Mouse (Mus musculus) cerebellum, postnatal 4 days (tissue): ENCODE data around the gene Dio3.

ENCODE experiments used
- DNase-seq, 2 experiments: peaks; one replicate each; pipeline ENCODE4 v3.0.0; 2022; ENCODE audit warnings: low spot score in 2 of 2, mixed read lengths in 1 of 2

The Dio3 gene

DNA sequence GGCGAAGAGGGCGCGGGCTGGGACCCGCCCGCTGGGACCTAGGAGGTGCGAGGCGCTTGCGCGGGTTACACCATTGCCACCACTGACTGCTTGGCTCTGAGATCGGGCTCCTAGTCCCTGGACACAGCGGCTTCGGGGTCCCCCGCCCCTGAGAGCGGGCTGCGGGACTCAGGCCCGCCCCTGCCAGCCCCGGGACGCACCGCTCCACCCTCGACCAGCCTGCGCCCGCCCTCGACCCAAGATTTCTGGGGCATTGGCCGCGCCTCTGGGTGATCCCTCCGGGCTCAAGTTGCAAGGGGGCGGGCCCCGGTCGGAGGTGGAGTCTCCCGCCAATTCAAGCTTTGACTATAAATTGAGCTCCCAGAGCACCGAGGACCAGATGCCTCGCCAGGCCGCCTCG lies at the start of gene Dio3:
TSS of gene Dio3 (plus strand) at position 216 of the 400 bp plus-strand sequence.
- DNase-seq: no peak

DNA sequence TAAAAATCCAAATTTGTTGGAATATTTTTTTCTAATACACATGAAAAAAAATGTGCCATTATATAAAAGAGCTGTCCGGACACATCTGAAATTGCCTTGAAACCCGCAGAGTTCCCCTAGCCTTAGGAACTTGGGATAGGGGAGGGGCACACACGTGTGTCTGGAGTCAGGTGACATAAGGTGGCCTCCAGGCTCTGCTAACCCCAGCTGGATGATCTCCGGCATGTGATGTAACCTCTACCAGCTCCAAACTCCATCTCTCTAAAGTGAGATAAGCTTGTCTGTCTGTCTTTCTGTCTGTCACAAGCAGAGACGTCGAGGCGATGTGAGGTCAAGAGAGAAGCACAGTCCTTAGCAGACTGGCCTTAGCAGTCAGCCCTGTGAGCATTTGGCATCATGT lies 48.6 kb upstream of the Dio3 start:
- no peak for DNase-seq

DNA sequence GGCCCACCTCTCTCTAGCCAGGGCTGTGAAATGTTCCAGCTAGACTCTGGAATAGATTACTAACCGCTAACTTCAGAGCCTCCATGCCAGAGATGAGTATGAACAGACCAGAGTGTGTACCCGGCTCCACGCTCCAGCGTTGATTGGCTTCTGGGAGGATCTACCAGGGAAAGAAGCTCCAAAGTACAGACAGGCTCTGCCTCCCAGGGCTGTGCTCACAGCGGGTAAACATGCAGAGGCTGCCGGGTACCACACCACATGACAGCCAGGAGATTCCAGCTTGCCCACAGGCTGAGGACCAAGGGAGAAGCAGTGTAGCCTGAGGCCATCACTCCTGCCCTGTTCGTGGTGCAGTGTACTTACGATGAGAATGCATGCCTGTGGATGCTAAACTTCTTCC lies 48.1 kb upstream of the Dio3 start:
- DNase-seq: no peak

DNA sequence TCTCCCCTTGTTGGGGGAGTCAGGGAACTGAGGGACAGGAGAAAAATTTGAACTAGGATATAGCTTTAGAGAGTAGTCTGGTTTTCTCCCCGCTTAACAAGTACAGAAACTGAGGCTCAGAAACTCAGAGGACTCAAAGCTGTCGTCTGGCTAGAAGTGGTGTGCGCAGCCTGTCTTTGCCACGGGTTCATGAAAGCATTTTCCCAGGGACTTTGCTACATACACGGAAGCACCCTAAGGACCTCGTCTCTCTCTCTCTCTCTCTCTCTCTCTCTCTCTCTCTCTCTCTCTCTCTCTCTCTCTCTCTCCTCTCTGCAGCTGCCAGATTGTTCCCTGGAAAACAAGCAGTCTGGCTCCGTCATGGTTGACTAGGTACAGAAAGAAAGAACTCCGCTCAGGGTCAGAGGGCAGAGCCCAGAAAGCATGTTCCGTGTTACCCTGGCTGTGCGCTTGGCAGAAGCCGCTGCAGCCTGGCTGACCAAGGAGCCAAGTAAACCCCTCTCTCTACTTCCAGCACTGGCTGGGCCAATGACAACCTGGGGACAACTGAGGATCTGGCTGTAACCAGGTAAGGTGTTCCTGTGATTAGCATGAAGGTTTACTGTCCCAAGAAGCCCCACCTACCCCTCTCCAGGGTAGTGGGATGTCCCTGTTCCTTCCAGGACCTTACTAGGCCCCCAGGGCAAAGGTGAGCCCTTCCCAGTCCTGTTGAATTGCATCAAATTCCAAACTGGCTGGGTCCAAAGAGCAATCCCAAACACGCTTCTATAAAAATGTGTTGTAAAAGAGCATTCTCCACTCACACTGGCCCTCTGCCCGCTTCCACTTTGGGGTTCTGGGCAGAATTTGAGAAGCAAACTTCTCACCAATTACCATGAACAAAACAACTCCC lies 46.9 kb upstream of the Dio3 start:
- no peak for DNase-seq

DNA sequence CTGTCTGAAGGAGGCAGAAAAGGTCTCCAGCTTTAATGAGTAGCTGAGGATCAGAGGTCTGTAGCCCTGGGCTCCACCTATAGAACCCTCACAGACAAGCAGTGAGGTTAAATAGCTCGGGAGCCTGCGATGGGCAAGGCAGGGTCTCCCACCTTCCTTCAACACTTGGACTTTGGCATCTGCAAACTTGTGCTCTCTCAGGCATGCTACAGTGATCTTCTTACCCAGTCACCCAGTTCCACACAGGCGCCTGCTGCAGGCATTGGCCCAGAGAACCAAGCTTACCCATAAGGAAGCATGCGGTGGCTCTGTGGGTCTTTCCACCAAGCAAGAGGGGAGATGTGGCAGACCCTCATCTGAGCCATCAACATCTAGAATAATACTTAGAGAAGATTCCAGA lies 43.0 kb upstream of the Dio3 start:
- DNase-seq: no peak

DNA sequence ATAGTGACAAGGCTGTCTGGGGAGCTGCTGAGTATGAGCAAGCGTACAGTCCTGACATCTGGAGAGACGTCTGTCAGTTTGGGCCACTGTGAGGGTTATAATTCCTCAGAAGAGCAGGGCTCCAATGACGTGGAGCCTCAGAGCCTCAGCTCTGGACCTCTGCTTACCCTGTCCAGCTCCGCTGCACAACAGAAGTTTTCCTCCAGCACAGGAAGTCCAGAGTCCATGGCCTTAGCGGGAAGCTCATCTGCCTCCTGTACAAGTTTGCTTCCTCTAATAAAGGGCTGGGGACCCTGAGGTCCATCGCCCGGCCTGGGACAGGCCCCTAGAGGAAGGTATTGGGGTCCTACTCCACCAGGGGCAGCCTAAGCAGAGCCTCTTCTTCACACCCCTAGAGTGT lies 41.8 kb upstream of the Dio3 start:
- no peak for DNase-seq

DNA sequence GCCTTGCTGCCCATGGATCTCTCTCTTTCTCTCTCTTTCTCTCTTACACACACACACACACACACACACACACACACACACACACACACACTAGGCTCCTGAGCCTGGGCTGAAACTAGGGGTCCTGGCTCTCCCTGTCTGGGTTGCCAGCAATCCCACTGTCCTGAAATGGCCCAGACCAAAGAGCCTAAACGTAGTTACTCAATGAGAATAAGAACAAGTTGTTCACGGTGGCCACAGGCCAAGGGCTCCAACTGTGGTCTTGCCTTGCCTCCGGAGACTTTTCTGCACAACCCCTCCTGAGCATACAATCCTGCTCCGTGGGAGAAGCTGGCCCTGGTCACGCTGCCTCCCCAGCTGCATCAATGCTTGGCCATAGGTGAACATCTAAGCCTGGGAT lies 39.5 kb upstream of the Dio3 start:
- DNase-seq: no peak

DNA sequence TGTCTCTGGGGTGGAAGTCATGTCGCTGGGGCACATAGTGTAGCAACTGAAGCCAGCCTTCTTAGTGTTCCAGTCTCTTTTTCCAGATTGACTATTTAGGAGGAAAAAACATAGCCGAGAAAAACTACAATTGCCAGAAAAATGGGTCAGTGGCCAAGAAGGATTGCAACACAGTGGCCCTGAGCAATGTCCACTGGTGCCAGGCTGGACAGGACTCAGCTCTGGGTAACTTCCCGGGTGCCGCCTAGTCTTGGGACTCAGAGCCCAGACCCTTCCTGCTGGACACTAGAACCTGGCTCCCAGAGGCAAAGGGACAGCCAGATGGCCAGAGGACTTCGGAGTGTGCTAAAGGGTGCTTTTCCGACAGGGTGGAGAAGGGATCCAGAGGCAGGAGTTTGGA lies 34.3 kb upstream of the Dio3 start:
- no peak for DNase-seq

DNA sequence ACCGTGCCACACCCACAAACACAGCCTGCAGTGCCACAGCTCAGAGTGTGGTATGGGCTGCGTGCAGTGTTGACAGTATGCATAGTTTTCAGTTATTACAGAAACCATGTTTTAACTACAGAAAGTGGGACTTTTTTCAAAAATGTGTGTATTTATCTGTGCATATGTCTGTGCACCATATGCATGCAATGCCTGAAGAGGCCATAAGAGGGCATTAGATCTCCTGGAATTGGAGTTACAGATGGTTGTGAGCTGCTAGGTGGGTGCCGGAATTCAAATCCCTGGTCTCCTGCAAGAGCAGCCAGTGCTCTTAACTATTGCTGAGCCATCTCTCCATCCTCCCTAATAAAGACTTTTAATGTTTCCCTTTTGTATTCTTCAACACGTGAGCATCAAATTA lies 33.4 kb upstream of the Dio3 start:
- no peak for DNase-seq

DNA sequence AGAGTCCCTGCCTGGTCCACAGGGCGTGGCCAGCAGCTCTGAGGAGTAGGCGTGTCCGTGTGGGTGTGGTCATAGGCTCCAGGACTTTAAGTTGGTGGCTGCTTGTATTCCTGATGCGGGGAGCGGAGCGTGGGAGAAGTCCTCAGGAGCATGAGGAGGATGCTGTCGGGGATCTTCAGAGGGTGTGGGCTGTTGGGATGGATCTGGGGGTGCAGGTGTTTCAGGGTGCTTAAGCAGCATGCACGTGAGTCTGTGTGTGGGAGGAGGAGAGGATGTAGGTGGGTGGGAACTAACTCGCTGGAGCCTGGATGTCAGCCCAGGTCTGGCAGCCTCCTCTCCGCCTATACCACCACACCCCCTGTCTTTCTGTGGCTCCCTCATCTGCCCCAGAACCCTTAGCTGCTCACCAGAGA lies 26.7 kb upstream of the Dio3 start:
- DNase-seq: no peak

DNA sequence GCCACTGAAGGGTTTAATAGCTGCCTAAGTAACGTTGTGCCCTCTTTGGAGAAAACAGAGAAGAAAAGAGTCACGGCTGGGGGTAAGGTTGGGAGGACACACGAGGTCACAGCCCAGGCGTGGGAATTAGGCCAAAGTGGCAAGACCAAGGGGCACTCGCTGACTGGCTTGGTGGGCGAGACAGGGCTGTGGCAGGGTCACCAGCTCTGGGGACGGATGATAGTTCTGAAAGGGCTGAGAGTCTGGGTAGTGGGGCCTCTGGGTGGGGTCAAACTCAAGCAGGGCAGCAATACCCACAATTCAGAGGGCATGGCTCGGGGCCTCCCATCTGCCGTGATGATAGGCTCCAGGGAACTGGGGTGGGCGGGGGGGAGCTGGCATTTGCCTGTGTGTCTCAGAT lies 23.1 kb upstream of the Dio3 start:
- no peak for DNase-seq

DNA sequence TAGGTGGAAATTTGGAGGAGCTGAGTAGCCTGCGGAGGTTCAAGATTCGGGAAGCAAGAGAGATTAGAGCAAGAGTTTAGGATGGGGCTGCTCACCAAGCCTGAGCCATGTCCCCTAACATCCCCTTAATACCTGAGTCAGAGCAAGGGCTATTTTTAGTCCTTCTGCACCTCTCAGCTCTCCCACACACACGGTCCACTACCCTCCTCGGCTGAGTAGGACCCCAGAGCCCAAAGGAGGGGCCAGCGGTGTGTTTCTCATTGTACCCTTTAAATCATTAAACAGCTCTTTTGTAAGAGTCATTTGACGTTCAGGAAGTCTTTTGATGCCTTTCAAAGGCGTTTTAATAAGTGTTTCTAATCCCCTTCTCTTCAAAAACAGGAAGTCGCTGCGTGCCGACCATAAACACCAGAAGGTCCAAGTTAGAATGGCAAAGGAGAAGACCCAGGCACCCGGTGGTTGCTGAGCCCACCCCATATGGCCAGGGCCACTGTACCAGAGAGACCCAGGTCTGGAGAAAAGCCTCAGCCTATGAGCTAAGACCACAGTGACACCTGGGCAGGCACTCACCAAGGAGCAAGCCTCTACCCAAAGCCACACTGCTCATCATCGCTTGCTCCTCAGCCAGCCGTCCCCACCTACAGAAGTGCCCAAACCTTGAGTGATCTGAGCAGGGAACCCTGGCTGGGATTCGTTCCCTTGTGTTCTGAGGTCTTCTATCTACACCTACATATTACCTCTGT lies 22.2 kb upstream of the Dio3 start:
- no peak for DNase-seq

DNA sequence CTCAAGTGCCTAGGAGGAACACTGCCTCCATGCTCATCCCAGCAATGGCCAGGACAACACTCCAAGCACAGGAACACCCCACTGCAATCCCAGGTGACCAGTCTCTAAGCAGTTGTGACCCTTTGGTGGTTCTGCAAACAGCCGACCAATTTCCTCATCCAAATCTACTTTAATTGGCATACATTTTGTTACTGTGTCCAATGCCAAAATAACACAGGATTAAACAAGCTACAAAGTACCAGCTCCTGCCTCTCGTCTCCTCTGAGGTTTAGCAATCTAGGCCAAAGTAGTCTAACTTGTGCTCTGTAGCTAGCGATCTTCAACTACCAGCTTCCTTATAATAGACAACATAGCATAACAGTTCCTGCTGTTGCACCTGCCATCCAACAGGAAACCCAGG lies 10.6 kb upstream of the Dio3 start:
- DNase-seq: no peak

DNA sequence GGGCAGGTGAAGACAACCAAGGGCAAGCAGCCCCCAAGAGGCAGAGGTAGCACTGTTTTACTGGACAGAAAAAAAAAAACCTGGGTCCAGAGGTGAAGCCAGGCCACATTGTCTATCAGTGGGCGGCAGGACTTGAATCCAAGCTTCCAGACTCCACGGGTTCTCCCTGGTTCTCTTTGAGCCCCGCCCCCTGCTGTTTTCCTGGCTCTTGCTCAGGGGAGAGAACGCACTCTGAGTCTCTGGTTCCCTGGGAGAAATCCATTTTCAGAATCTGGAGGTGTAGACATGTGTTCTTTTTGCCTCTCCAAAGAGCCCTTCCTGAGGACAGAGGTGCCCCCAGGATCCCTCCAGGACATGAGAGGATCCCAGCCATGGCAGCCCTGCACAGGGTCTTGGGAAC lies 9.2 kb upstream of the Dio3 start:
- no peak for DNase-seq

DNA sequence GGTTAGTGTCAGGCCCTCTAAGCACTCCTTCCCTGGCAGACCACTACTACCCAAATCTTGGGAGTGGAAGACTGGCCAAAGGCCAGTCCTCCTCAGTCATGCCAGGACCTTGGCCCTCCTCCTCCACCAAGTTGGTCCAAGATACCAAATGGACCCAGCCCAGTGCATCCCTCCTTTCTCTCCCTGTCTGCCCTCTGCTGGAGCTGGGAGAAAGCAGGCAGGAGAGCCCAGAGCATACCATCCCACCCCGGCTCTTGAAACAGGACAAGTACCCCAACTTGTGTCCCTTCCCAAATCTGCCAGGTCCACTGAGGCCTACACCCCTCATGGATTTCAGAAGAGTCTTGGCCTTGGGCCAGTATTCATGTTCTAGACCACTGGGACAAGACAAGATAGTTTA lies 2.8 kb upstream of the Dio3 start:
- DNase-seq: no peak

DNA sequence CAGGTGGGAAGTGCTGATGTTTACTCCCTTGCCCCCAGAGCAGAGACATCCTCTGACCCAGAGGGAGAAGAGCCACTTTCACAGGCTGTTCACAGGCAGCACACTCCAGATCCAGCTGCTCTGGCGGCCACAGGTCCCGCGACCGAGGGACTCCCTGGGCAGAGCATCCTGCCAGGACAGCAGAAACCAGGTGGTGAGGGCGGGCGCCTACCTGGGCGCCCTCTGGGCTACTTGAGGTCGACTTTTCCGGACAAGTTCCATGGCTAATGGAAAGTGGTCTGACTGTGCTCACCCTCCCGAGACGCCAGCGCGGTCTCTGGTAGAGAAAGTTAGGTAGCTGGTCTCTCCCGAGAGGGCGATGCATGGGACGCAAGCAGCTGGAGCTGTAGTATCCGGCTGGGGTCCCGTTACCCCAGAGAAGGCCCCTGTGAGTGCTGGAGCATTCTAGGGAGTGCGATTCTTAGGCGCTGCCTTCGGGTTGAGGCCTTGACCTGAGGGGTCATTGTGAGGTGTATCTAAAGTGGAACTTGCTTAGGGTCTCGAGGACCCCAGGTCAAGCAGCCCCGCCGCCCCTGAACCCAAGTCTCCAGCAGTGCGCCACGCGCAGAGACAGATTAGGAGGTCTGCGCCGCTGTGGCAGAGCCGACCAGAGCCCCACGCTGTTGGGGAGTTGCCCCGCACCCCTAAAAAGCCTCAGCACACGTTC lies 1.5 kb upstream of the Dio3 start:
- DNase-seq: no peak

DNA sequence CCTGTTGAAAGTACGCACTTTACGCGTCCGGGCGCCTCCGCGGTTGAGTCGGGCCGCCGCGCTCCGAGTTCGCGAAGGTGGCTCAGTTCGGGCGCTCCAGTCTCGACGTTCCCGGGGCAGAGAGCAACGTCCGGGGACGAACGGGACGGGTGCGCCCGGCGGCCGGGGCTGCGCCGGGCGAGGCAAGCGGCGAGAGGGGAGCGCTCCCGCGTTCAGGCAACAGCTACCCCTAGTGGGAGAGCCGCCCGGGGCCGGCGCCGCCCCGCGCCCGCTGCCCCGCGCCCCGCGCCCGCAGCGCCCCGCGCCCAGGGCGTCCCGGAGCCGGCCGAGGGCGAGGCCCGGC lies 932 bp upstream of the Dio3 start:
- no peak for DNase-seq

DNA sequence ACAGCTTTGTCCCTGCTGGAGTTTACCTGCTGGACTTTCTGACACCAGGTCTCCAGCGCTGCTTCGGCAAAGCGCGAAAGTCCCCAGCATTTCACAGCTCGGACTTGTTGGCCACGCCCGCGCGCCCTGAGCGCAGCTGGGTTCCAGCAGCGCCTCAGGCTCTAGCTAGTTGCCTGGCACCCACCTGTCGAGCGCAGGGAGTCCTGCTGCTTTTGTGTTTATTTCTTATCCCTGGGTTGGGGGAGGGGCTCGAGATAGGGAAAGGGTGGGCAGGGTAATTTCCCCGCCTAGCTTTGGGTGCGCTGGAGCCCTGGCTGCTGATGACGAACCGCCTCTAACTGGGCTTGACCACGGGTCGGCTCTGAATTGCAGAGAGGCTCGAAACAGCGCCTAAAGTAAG lies 1.5 kb downstream of the Dio3 start:
- DNase-seq: no peak

DNA sequence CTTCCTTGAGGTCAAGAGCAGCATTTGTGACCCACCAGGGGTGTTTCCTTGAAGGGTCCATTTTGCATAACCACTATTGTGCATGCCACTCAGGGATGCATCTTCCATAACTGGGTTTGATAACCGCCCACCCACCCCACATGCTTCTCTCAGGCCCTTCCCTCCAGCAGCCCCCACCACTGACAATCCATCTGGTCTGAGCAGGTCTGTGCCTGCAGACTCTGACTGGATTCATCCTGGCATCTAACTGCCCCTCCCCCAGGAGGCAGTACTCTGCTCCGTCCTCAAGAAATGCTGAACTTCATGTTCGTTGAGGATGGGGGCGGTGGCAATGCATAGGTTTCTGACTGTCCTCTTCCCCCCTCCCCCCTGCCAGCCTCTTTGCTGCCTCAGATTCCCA lies 4.9 kb downstream of the Dio3 start:
- DNase-seq: no peak

DNA sequence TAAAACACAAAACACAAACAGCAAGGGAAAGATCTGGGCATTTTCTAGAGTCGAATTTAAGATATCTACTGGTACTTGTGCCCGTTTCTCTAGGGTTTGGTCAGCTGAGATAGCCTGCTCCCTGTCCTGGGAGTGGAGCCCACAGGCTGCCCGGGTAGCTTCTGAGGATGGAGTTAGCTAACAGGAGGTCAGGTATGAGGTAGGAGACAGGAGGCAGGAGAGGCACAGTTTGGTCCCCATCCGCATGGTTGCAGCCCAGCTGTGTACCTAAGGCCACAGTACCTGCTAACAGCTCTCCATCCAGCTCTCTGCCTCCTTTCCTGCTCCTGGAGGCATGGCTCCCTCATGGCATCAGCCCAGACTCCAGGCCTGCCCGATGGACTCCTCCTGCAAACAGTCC lies 13.9 kb downstream of the Dio3 start:
- no peak for DNase-seq

DNA sequence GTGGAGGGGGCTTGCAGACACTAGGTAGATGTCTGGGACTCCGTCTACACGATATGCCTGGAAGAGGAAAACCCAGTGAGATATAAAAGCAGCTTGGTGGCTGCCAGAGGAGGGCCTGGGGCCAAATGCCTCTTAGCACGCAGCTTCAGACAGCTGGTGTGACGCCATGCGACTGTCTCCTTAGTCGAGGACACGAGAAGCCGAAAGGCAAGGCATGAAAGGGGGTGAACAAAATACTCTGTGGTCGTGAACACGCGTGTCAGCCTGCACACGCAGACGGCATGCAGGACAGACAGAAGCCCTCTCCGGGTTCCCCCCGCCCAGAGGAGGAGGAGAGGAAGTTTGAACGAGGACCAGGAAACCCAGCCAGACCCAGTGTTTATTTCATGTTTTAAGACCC lies 16.0 kb downstream of the Dio3 start:
- no peak for DNase-seq

DNA sequence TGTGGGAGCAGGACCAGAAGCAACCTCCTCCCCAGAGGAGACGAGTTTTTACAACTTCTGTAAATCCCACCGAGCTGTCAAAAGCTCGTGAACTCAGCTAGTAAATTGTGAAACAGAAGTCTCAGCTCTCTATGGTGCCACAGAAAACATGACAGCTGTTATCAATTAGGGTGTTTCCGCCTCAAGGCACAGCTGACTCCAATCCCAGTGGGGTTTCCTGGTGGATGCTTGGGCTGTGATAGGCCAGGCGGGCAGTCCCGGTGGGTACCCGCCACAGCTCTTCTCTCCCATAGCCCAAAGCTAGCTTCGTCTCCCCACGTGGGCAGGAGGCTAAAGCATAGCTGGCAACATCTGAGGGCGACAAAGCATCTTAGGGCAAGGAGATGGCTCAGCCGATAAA lies 19.8 kb downstream of the Dio3 start:
- DNase-seq: no peak

DNA sequence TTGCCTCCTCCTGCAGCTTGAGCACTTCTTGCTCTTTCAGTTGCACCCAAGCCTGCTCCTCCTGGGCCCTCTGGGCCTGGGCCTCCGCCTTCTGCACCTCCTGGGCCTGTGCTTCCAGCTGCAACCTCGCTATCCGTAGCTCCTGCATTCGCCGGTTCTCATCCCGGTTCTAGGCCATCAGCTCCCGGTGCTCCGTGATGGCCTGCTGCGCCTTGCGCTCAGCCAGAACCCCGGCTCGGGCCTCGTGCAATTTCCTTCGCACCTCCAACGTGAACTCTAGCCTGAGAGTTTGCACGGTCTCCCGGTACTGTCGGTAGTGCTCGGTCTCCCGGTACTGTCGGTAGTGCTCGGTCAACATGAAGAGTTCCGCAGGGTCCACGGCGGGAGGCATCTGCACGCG lies 40.8 kb downstream of the Dio3 start:
- DNase-seq: no peak
